Mouse (Mus musculus) liver, embryonic 15.5 days (tissue): Measurements from ENCODE around the gene Gab1. TPM values are rescaled to one million over a fixed set of nuclear protein-coding genes. Genes with fewer than 3 reads are reported as not detected.
A peak's percentile ranks its signal among the peaks of the same experiment; 100 is the strongest.

Source experiments
- ATAC-seq: fragments of 200-750 bp; cut with Nextera tagmentation; 2 replicates; pipeline ENCODE4 v1.8.0; 2017; ENCODE audit warnings: moderate number of reproducible peaks, mild to moderate bottlenecking, moderate library complexity; ENCODE audit not compliant: insufficient read depth
- H3K27ac ChIP-seq: fragments of 300-500 bp; sonication (generic); replicated peaks from 2 replicates; pipeline ENCODE4 v1.5.1; 2015; ENCODE audit warnings: mild to moderate bottlenecking, inconsistent platforms
- H3K27me3 ChIP-seq: fragments of 300-500 bp; sonication (generic); 2 replicates; pipeline ENCODE4 v1.6.1; 2015; ENCODE audit warnings: mild to moderate bottlenecking, inconsistent platforms
- H3K36me3 ChIP-seq: fragments of 300-500 bp; sonication (generic); replicated peaks from 2 replicates; pipeline ENCODE4 v1.6.1; 2015; ENCODE audit warnings: moderate library complexity, mild to moderate bottlenecking, inconsistent platforms
- H3K4me1 ChIP-seq: fragments of 300-500 bp; sonication (generic); replicated peaks from 2 replicates; pipeline ENCODE4 v1.6.1; 2015; ENCODE audit warnings: inconsistent platforms
- H3K4me2 ChIP-seq: fragments of 300-500 bp; sonication (generic); 2 replicates; pipeline ENCODE4 v1.6.1; 2015; ENCODE audit warnings: moderate library complexity, mild to moderate bottlenecking, inconsistent platforms
- H3K4me3 ChIP-seq: fragments of 300-500 bp; sonication (generic); replicated peaks from 2 replicates; pipeline ENCODE4 v1.5.1; 2015; ENCODE audit warnings: mild to moderate bottlenecking, inconsistent platforms
- H3K9ac ChIP-seq: fragments of 300-500 bp; sonication (generic); 2 replicates; pipeline ENCODE4 v1.6.1; 2015; ENCODE audit warnings: moderate library complexity, mild to moderate bottlenecking, inconsistent platforms
- H3K9me3 ChIP-seq: fragments of 300-500 bp; sonication (generic); replicated peaks from 2 replicates; pipeline ENCODE4 v1.6.1; 2016; ENCODE audit warnings: inconsistent platforms
- WGBS: fragments of 180-500 bp; shearing (Covaris S2); methylation state at CpG from one replicate; pipeline ENCODE4 v1.1.7; 2015; ENCODE audit warnings: mixed read lengths; ENCODE audit not compliant: insufficient replicate concordance; 5-methylcytosine and 5-hydroxymethylcytosine counted together
- polyA plus RNA-seq: library from polyadenylated mRNA; unstranded; fragments of >200 nt; fragmentation: Nextera tagmentation; extraction: Ambion mirVana; gene quantifications from 2 replicates; pipeline ENCODE4 v1.2.1, GENCODE M21; 2015

The Gab1 gene
- polyA plus RNA-seq, 1 experiment from 2014 or later, result 7.1 TPM

- Histone ChIP-seq H3K27ac (peak overlapping the region; percentile 97), H3K27me3 (no peaks in the 10 kb centered on the region), H3K4me1 (peaks cover 27% of the 10 kb centered on the region), H3K36me3 (peaks cover 22% of the 10 kb centered on the region), H3K9ac (peak overlapping the region; percentile 95), H3K4me3 (peak overlapping the region; percentile 88), H3K4me2 (peak overlapping the region; percentile 89), H3K9me3 (no peaks in the 10 kb centered on the region)
- peak; percentile 51 for ATAC-seq
- under 1% methylated on average over 74 of the region's 84 CpGs for WGBS
Observed at GRCm38 (mm10) chr8:80738388-80739154, 141.7 kb downstream of the Gab1 start.

- 4% methylated on average over 5 of the region's 5 CpGs for WGBS
- H3K4me1 ChIP-seq, result peaks cover 27% of the 10 kb centered on the region
- H3K27ac ChIP-seq, result peak overlapping the region; percentile 97
- H3K9me3 ChIP-seq, result no peaks in the 10 kb centered on the region
- peak overlapping the region; percentile 88 for H3K4me3 ChIP-seq
- peaks cover 26% of the 10 kb centered on the region for H3K36me3 ChIP-seq
- no peaks in the 10 kb centered on the region for H3K27me3 ChIP-seq
- ATAC-seq, result no peak
- H3K4me2 ChIP-seq, result peak overlapping the region; percentile 89
- H3K9ac ChIP-seq, result peak overlapping the region; percentile 95
Observed at GRCm38 (mm10) chr8:80738046-80738387, 142.3 kb downstream of the Gab1 start.

- Histone ChIP-seq H3K4me2 (no peak overlapping the region), H3K27ac (no peak overlapping the region), H3K4me1 (peaks cover 6% of the 10 kb centered on the region), H3K4me3 (no peak overlapping the region), H3K9me3 (no peaks in the 10 kb centered on the region), H3K36me3 (peaks cover 72% of the 10 kb centered on the region), H3K9ac (no peak overlapping the region), H3K27me3 (no peaks in the 10 kb centered on the region)
- ATAC-seq, result no peak
Observed at GRCm38 (mm10) chr8:80732326-80732725, 148.0 kb downstream of the Gab1 start.

GRCm38 (mm10) chr8:80714461-80714860, 165.9 kb downstream of the Gab1 start:
- Histone ChIP-seq H3K27ac (no peak overlapping the region), H3K9ac (no peak overlapping the region), H3K4me2 (no peak overlapping the region), H3K4me1 (no peaks in the 10 kb centered on the region), H3K4me3 (no peak overlapping the region), H3K9me3 (no peaks in the 10 kb centered on the region), H3K36me3 (peaks cover 76% of the 10 kb centered on the region), H3K27me3 (no peaks in the 10 kb centered on the region)
- 68% methylated on average over 1 of the region's 1 CpGs for WGBS
- no peak for ATAC-seq

Other genes starting within 250 kb of the Gab1 start
- 41.0 and 46.0 TPM in 2 replicates for gene Smarca5, start 141.0 kb downstream of the Gab1 start, polyA plus RNA-seq
- gene Usp38, start 134.4 kb upstream of the Gab1 start, polyA plus RNA-seq, result 9.2 and 9.4 TPM in 2 replicates